Mouse (Mus musculus) left cerebral cortex, adult 9 months (tissue): Measurements from ENCODE around the gene Hand2.

Source experiments
- DNase-seq, 2 experiments: peaks; one replicate each; pipeline ENCODE4 v3.0.0; 2022; ENCODE audit warnings: low spot score in 2 of 2

Gene Hand2

GRCm38 (mm10) chr8:57324671-57325070 is 3.9 kb downstream of the Hand2 start:
- no peak for DNase-seq

GRCm38 (mm10) chr8:57325111-57325891 is 4.5 kb downstream of the Hand2 start:
- DNase-seq: no peak

GRCm38 (mm10) chr8:57326091-57327065 is 5.6 kb downstream of the Hand2 start:
- no peak for DNase-seq

- DNase-seq: no peak
Observed at GRCm38 (mm10) chr8:57327281-57328160, 6.7 kb downstream of the Hand2 start.

GRCm38 (mm10) chr8:57328161-57328920 is 7.6 kb downstream of the Hand2 start:
- no peak for DNase-seq

- DNase-seq: no peak
Observed at GRCm38 (mm10) chr8:57328931-57329341, 8.2 kb downstream of the Hand2 start.

- no peak for DNase-seq
Observed at GRCm38 (mm10) chr8:57330106-57330505, 9.3 kb downstream of the Hand2 start.

GRCm38 (mm10) chr8:57331727-57332630 is 11.2 kb downstream of the Hand2 start:
- DNase-seq: no peak

GRCm38 (mm10) chr8:57332676-57333482 is 12.1 kb downstream of the Hand2 start:
- DNase-seq: no peak

- DNase-seq: no peak
Observed at GRCm38 (mm10) chr8:57333483-57333770, 12.6 kb downstream of the Hand2 start.

- no peak for DNase-seq
Observed at GRCm38 (mm10) chr8:57333795-57334551, 13.2 kb downstream of the Hand2 start.

- no peak for DNase-seq
Observed at GRCm38 (mm10) chr8:57334714-57335113, 13.9 kb downstream of the Hand2 start.

GRCm38 (mm10) chr8:57337271-57338030 is 16.7 kb downstream of the Hand2 start:
- DNase-seq: no peak

GRCm38 (mm10) chr8:57339711-57340650 is 19.2 kb downstream of the Hand2 start:
- no peak for DNase-seq

- no peak for DNase-seq
Observed at GRCm38 (mm10) chr8:57340840-57341540, 20.2 kb downstream of the Hand2 start.

- no peak for DNase-seq
Observed at GRCm38 (mm10) chr8:57341541-57341840, 20.7 kb downstream of the Hand2 start.
